Mouse (Mus musculus) cortical plate, adult 2 months (tissue): ENCODE results near the gene Mpdz.

Experiments
- CTCF ChIP-seq: fragments of 200-500 bp; IDR thresholded peaks from 2 replicates; pipeline ENCODE4 v1.5.1; 2011; ENCODE audit warnings: mild to moderate bottlenecking, control low read depth, low read length; ENCODE audit not compliant: insufficient read depth; ENCODE audit errors: extremely low read depth
- POLR2A ChIP-seq: fragments of 200-500 bp; IDR thresholded peaks from 2 replicates; pipeline ENCODE4 v1.6.1; 2011; ENCODE audit warnings: mild to moderate bottlenecking, low read length, control low read depth; ENCODE audit not compliant: insufficient read depth; ENCODE audit errors: extremely low read depth

- no peak for TF ChIP-seq POLR2A
- TF ChIP-seq CTCF: no peak
Measured at GRCm38 (mm10) chr4:81332901-81333627, 109.6 kb downstream of the Mpdz start.
